Mouse (Mus musculus): ENCODE results near the gene Cpsf4l. TPM values are rescaled to one million over a fixed set of nuclear protein-coding genes. Genes with fewer than 3 reads are reported as not detected.
A peak's percentile ranks its signal among the peaks of the same experiment; 100 is the strongest.

The Cpsf4l gene
- polyA plus RNA-seq, 1 experiment from 2014 or later, result 0.31 TPM

DNA sequence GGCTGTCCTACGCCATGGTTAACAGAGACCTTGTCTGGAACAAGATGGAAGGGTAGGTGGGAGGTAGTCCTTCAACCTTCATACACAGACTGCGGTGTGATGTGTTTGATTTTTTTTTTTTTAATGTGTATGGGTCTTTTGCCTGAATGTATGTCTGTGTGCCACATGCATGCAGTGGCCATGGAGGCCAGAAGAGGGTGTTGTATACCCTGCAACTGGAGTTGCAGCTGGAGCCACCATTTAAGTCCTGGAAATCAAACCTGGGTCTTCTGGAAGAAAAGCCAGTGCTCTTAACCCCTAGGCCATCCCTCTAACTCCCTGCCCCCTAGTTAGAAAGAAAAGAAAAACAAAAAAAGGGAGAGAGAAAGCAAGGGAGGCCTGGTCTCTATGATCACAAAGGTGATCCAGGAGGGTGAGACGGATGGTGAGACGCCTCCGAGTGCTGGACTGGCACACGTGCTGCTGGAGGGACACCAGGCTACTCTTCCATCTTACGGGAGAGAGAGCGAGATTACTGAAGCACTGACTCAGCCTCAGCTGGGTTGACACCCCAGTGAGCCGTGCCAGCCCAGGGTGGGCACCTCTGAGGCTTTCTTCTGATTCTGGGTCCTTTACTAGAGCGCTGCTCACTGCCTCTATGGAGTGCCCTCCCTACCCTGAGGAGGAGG, 22.3 kb upstream of the Cpsf4l start:
- Histone ChIP-seq H3K27me3 (ENCODE audit: control insufficient read depth, insufficient read depth, low read length) (no peaks in the 10 kb centered on the region), H3K9ac (replicated peaks; ENCODE audit: low read length) (no peak overlapping the region), H3K4me3 (ENCODE audit: low read depth, low read length) (no peak overlapping the region), H3K27ac (replicated peaks; ENCODE audit: low read depth, low read length) (no peak overlapping the region), H3K9me3 (replicated peaks; ENCODE audit: control insufficient read depth, low read length) (no peaks in the 10 kb centered on the region), H3K36me3 (replicated peaks; ENCODE audit: control insufficient read depth, insufficient read depth, low read depth, low read length) (peaks cover 19% of the 10 kb centered on the region), H3K4me1 (ENCODE audit: control insufficient read depth, insufficient read depth, low read length) (peaks cover 22% of the 10 kb centered on the region), H3K4me2 (ENCODE audit: low read depth, low read length) (no peak overlapping the region)
- DNase-seq (ENCODE audit: low spot score) (no peak), ATAC-seq (replicated peaks; ENCODE audit: insufficient number of reproducible peaks, low FRiP score, low TSS enrichment, low read depth) (no peak)
- WGBS, result 88% methylated on average over 10 of the region's 10 CpGs

DNA sequence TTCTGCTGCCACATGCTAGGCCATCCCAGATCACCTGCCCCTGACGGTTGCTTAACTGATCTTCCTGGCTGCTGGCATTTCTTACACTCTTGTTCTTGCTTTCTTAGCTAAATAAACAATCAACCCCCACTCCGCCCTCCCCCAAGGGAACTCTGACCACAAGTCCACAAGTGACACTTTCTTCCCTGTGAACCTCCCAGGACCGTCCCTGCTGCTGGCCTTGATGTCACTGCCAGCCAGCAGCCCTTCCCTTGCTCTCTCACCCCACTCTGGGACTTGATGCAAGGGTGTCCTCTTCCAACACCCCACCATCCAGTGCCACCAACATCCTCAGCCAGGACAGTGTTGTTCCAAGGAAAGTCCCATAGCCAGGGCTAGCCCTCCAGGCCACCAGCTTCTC, 21.1 kb upstream of the Cpsf4l start:
- Histone ChIP-seq H3K27ac (replicated peaks; ENCODE audit: low read depth, low read length) (no peak overlapping the region), H3K4me1 (ENCODE audit: control insufficient read depth, insufficient read depth, low read length) (peaks cover 26% of the 10 kb centered on the region), H3K27me3 (ENCODE audit: control insufficient read depth, insufficient read depth, low read length) (no peaks in the 10 kb centered on the region), H3K9ac (replicated peaks; ENCODE audit: low read length) (no peak overlapping the region), H3K9me3 (replicated peaks; ENCODE audit: control insufficient read depth, low read length) (no peaks in the 10 kb centered on the region), H3K4me2 (ENCODE audit: low read depth, low read length) (no peak overlapping the region), H3K4me3 (ENCODE audit: low read depth, low read length) (no peak overlapping the region), H3K36me3 (replicated peaks; ENCODE audit: control insufficient read depth, insufficient read depth, low read depth, low read length) (peaks cover 19% of the 10 kb centered on the region)
- WGBS, result 59% methylated on average over 3 of the region's 3 CpGs
- ATAC-seq (replicated peaks; ENCODE audit: insufficient number of reproducible peaks, low FRiP score, low TSS enrichment, low read depth) (no peak), DNase-seq (ENCODE audit: low spot score) (no peak)

DNA sequence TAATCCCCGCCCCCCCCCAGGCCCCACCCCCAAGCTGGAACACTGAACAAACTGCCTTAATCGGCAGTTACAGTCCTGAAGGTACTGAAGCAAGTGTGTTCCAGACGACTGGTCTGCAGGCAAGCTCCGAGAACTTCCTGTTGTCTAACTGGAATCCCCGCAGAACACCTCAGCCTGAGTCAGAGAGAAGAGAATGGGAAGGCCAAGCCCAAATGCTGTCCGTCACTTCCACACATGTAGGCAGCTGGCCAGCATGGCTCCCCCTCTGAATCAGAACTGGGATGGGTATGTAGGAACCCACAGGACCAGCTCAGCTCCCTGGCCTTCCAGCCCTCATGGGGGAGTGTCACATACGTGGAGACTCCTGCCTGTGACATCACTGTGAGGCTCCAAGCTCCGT, 20.1 kb upstream of the Cpsf4l start:
- no peak overlapping the region for H3K4me2 ChIP-seq (ENCODE audit: low read depth, low read length)
- DNase-seq (ENCODE audit: low spot score), result no peak
- H3K27me3 ChIP-seq (ENCODE audit: control insufficient read depth, insufficient read depth, low read length), result no peaks in the 10 kb centered on the region
- WGBS, result 42% methylated on average over 8 of the region's 8 CpGs
- H3K36me3 ChIP-seq (replicated peaks; ENCODE audit: control insufficient read depth, insufficient read depth, low read depth, low read length), result peaks cover 19% of the 10 kb centered on the region
- peaks cover 19% of the 10 kb centered on the region for H3K4me1 ChIP-seq (ENCODE audit: control insufficient read depth, insufficient read depth, low read length)
- no peaks in the 10 kb centered on the region for H3K9me3 ChIP-seq (replicated peaks; ENCODE audit: control insufficient read depth, low read length)
- no peak for ATAC-seq (replicated peaks; ENCODE audit: insufficient number of reproducible peaks, low FRiP score, low TSS enrichment, low read depth)
- H3K4me3 ChIP-seq (ENCODE audit: low read depth, low read length), result no peak overlapping the region
- H3K27ac ChIP-seq (replicated peaks; ENCODE audit: low read depth, low read length), result no peak overlapping the region
- H3K9ac ChIP-seq (replicated peaks; ENCODE audit: low read length), result no peak overlapping the region

DNA sequence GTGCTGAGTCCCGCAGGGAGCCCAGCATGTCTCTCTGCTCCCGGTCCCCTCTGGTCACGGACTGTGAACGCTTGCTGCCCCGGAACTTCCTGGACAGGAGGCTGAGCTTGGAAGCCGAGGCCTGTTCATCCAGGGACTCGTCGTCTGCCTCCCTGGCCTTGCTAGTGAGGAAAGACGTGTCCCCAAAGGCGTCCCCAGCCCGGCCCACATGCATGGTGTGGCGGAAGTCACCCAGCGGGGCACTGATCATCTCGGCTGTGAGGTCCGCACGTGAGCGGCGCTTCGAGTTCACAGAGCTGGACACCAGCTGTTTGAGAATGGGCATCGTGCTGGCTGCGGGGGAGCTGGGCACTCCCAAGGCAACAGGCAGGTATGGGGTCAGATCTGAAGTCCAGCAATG, 19.4 kb upstream of the Cpsf4l start:
- WGBS, result 77% methylated on average over 21 of the region's 21 CpGs
- Histone ChIP-seq H3K4me3 (ENCODE audit: low read depth, low read length) (no peak overlapping the region), H3K36me3 (replicated peaks; ENCODE audit: control insufficient read depth, insufficient read depth, low read depth, low read length) (peaks cover 19% of the 10 kb centered on the region), H3K4me2 (ENCODE audit: low read depth, low read length) (no peak overlapping the region), H3K9me3 (replicated peaks; ENCODE audit: control insufficient read depth, low read length) (no peaks in the 10 kb centered on the region), H3K27me3 (ENCODE audit: control insufficient read depth, insufficient read depth, low read length) (no peaks in the 10 kb centered on the region), H3K27ac (replicated peaks; ENCODE audit: low read depth, low read length) (no peak overlapping the region), H3K9ac (replicated peaks; ENCODE audit: low read length) (no peak overlapping the region), H3K4me1 (ENCODE audit: control insufficient read depth, insufficient read depth, low read length) (peaks cover 19% of the 10 kb centered on the region)
- ATAC-seq (replicated peaks; ENCODE audit: insufficient number of reproducible peaks, low FRiP score, low TSS enrichment, low read depth) (no peak), DNase-seq (ENCODE audit: low spot score) (no peak)

DNA sequence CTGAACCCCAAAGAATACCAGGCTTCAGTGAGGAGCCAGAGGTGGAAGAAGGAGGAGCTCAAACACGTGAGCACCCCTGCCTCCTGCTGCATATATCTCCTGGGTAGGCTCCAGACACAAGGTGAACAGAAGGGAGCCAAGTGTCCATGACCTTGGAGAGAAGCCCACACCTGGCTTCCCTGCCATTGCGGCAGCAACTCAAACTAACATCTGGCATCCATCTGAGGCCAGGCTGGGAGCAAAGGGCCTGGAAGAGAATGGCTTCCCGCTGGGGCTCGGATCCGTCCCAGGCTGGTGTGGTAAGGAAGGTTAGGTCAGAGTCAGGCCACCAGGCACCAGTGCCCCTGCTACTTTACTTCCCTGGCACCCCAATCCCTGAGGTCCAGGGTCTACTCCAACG, 18.2 kb upstream of the Cpsf4l start:
- Histone ChIP-seq H3K27me3 (ENCODE audit: control insufficient read depth, insufficient read depth, low read length) (no peaks in the 10 kb centered on the region), H3K36me3 (replicated peaks; ENCODE audit: control insufficient read depth, insufficient read depth, low read depth, low read length) (peaks cover 19% of the 10 kb centered on the region), H3K9ac (replicated peaks; ENCODE audit: low read length) (no peak overlapping the region), H3K9me3 (replicated peaks; ENCODE audit: control insufficient read depth, low read length) (no peaks in the 10 kb centered on the region), H3K27ac (replicated peaks; ENCODE audit: low read depth, low read length) (no peak overlapping the region), H3K4me1 (ENCODE audit: control insufficient read depth, insufficient read depth, low read length) (peaks cover 17% of the 10 kb centered on the region), H3K4me2 (ENCODE audit: low read depth, low read length) (no peak overlapping the region), H3K4me3 (ENCODE audit: low read depth, low read length) (no peak overlapping the region)
- ATAC-seq (replicated peaks; ENCODE audit: insufficient number of reproducible peaks, low FRiP score, low TSS enrichment, low read depth) (no peak), DNase-seq (ENCODE audit: low spot score) (peak; percentile 60)
- WGBS, result 32% methylated on average over 6 of the region's 6 CpGs

DNA sequence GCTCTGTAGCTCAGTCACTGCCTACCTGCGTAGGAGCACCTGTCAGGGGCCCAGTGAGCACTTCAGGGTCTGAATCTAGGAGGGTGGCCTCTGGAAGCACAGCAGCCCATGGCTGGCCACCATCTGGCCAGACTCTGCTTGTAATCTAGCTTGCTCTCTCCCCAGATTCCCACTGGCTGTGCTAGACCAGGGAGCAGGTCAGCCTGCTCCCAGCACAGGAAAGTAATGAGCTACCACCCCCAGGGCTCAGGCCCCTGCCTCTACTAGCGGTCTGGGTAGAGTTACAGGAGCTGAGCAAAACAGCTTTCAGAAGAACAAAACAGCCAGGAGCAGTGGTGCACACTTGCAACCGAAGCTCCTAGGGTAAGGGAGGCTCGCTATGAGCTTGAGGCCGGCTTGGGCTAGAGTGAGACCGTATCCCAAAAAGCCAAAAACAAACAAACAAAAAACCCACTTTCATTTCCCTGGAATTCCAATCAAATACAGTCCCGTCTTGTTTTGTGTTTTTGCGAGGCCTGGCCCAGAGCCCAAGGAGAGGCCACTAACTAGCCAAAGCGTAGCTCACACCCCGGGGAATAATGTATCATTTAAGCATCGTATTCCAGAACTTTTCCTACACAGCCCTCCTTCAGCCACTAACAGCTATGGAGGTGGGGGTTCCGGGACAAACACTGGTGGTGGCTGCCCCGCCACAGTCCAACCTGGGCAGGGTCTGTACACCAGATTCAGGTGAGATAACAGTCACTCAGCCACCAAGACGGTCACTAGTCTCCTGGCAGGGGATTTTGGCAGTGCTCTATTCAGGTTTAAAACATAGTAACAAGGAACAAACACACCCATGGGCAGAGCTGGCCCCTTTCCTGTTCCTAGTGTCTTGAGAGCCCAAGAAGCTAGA, 17.4 kb upstream of the Cpsf4l start:
- DNase-seq (ENCODE audit: low spot score) (peak; percentile 32), ATAC-seq (replicated peaks; ENCODE audit: insufficient number of reproducible peaks, low FRiP score, low TSS enrichment, low read depth) (no peak)
- H3K4me1 ChIP-seq (ENCODE audit: control insufficient read depth, insufficient read depth, low read length), result peaks cover 17% of the 10 kb centered on the region
- no peak overlapping the region for H3K4me3 ChIP-seq (ENCODE audit: low read depth, low read length)
- no peaks in the 10 kb centered on the region for H3K9me3 ChIP-seq (replicated peaks; ENCODE audit: control insufficient read depth, low read length)
- H3K36me3 ChIP-seq (replicated peaks; ENCODE audit: control insufficient read depth, insufficient read depth, low read depth, low read length), result peaks cover 19% of the 10 kb centered on the region
- no peak overlapping the region for H3K4me2 ChIP-seq (ENCODE audit: low read depth, low read length)
- H3K9ac ChIP-seq (replicated peaks; ENCODE audit: low read length), result no peak overlapping the region
- no peak overlapping the region for H3K27ac ChIP-seq (replicated peaks; ENCODE audit: low read depth, low read length)
- no peaks in the 10 kb centered on the region for H3K27me3 ChIP-seq (ENCODE audit: control insufficient read depth, insufficient read depth, low read length)
- WGBS, result 68% methylated on average over 14 of the region's 14 CpGs

DNA sequence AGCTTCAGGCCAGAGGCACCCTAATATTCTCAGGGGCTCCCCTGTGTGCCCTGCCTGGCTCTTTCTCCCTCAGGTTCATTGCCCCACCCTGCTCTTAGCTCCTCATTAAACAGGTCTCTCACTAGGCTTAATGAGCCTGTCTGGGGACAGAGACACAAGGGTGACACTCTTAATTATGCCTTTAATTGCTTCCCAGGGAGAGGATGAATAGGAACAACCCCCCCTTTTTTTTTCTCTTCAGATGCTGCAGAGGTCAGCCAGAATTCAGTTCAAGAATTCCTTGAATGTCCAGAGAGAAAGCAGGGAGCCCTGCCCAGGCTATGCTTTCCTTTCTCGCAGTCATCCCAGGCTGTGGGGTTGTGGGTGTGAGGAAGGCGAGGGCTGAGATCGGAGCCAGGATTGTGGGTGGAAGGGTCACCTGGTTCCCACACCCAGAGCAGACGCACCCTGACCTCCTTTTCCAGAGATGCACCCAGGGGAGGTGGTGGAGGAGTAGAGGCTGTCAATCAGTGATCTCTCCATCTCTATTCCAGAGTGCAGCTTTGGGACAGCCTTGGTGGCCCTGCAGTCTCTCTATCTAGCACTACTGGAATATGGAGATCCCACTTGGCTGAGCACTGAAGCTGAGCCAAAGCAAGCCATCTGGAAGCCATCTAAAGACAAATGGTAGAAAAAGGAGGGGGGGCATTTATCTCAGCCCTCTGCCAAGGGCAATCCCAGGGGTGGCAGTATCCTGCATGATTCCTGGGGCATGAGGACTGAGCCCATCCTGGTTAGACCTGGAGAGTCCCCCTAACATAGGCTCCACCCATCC, 15.6 kb upstream of the Cpsf4l start:
- DNase-seq (ENCODE audit: low spot score), result no peak
- H3K27ac ChIP-seq (replicated peaks; ENCODE audit: low read depth, low read length), result no peak overlapping the region
- no peaks in the 10 kb centered on the region for H3K9me3 ChIP-seq (replicated peaks; ENCODE audit: control insufficient read depth, low read length)
- 70% methylated on average over 4 of the region's 4 CpGs for WGBS
- no peak overlapping the region for H3K4me2 ChIP-seq (ENCODE audit: low read depth, low read length)
- no peak overlapping the region for H3K9ac ChIP-seq (replicated peaks; ENCODE audit: low read length)
- ATAC-seq (replicated peaks; ENCODE audit: insufficient number of reproducible peaks, low FRiP score, low TSS enrichment, low read depth), result no peak
- H3K4me3 ChIP-seq (ENCODE audit: low read depth, low read length), result no peak overlapping the region
- no peaks in the 10 kb centered on the region for H3K27me3 ChIP-seq (ENCODE audit: control insufficient read depth, insufficient read depth, low read length)
- peaks cover 17% of the 10 kb centered on the region for H3K4me1 ChIP-seq (ENCODE audit: control insufficient read depth, insufficient read depth, low read length)
- peaks cover 19% of the 10 kb centered on the region for H3K36me3 ChIP-seq (replicated peaks; ENCODE audit: control insufficient read depth, insufficient read depth, low read depth, low read length)
